Mouse (Mus musculus): ENCODE data around the gene Tas1r2. TPM values are rescaled to one million over a fixed set of nuclear protein-coding genes. Genes with fewer than 3 reads are reported as not detected.

The Tas1r2 gene
- polyA plus RNA-seq, 1 experiment from 2014 or later: not detected

- Histone ChIP-seq H3K4me3 (ENCODE audit: low read depth, low read length) (no peak overlapping the region), H3K36me3 (ENCODE audit: insufficient read depth) (peaks cover 14% of the 10 kb centered on the region; the same call in 1 of the 2 replicates), H3K4me1 (ENCODE audit: insufficient read depth) (no peaks in the 10 kb centered on the region), H3K27ac (ENCODE audit: low read depth) (no peak overlapping the region), H3K9ac (no peak overlapping the region), H3K9me3 (ENCODE audit: low read depth, low read length) (no peaks in the 10 kb centered on the region), H3K27me3 (ENCODE audit: insufficient read depth, low read length) (0 out of 2 replicates have a peak, but pooled peaks cover 4% of the 10 kb centered on the region), H3K4me2 (no peak overlapping the region)
- TF ChIP-seq CTCF (IDR thresholded peaks at IDR 0.05; ENCODE audit: low read depth): no peak
- no peak for ATAC-seq (ENCODE audit: insufficient read depth)
- WGBS: 85% methylated on average over 9 of the region's 9 CpGs
- no peak for DNase-seq
These were observed 15.5 kb upstream of the Tas1r2 start for GRCm38 (mm10) chr4:139637847-139638246.

GRCm38 (mm10) chr4:139638356-139638755, 15.0 kb upstream of the Tas1r2 start:
- H3K27me3 ChIP-seq (ENCODE audit: insufficient read depth, low read length): 0 out of 2 replicates have a peak, but pooled peaks cover 4% of the 10 kb centered on the region
- H3K9me3 ChIP-seq (ENCODE audit: low read depth, low read length): no peaks in the 10 kb centered on the region
- H3K36me3 ChIP-seq (ENCODE audit: insufficient read depth): peaks cover 14% of the 10 kb centered on the region; the same call in 1 of the 2 replicates
- no peak for DNase-seq
- no peak overlapping the region for H3K27ac ChIP-seq (ENCODE audit: low read depth)
- 90% methylated on average over 16 of the region's 16 CpGs for WGBS
- ATAC-seq (ENCODE audit: insufficient read depth): no peak
- H3K4me2 ChIP-seq: no peak overlapping the region
- TF ChIP-seq CTCF (IDR thresholded peaks at IDR 0.05; ENCODE audit: low read depth): no peak
- no peak overlapping the region for H3K4me3 ChIP-seq (ENCODE audit: low read depth, low read length)
- H3K4me1 ChIP-seq (ENCODE audit: insufficient read depth): no peaks in the 10 kb centered on the region
- no peak overlapping the region for H3K9ac ChIP-seq

- 60% methylated on average over 12 of the region's 12 CpGs for WGBS
- H3K9ac ChIP-seq: no peak overlapping the region
- H3K27ac ChIP-seq (ENCODE audit: low read depth): no peak overlapping the region
- TF ChIP-seq CTCF (IDR thresholded peaks at IDR 0.05; ENCODE audit: low read depth): no peak
- H3K4me2 ChIP-seq: no peak overlapping the region
- DNase-seq (no peak), ATAC-seq (ENCODE audit: insufficient read depth) (no peak)
- H3K36me3 ChIP-seq (ENCODE audit: insufficient read depth): peaks cover 20% of the 10 kb centered on the region; the same call in 1 of the 2 replicates
- H3K4me3 ChIP-seq (ENCODE audit: low read depth, low read length): no peak overlapping the region
- no peaks in the 10 kb centered on the region for H3K9me3 ChIP-seq (ENCODE audit: low read depth, low read length)
- 0 out of 2 replicates have a peak, but pooled peaks cover 4% of the 10 kb centered on the region for H3K27me3 ChIP-seq (ENCODE audit: insufficient read depth, low read length)
- no peaks in the 10 kb centered on the region for H3K4me1 ChIP-seq (ENCODE audit: insufficient read depth)
These were observed 13.5 kb upstream of the Tas1r2 start for GRCm38 (mm10) chr4:139639801-139640200.

- 66% methylated on average over 12 of the region's 12 CpGs for WGBS
- H3K9ac ChIP-seq: no peak overlapping the region
These were observed 13.0 kb upstream of the Tas1r2 start for GRCm38 (mm10) chr4:139640333-139640732.

GRCm38 (mm10) chr4:139640775-139641174, 12.6 kb upstream of the Tas1r2 start:
- no peak for ATAC-seq (ENCODE audit: insufficient read depth)
- no peak for TF ChIP-seq CTCF (IDR thresholded peaks at IDR 0.05; ENCODE audit: low read depth)
- no peak for DNase-seq
- no peaks in the 10 kb centered on the region for H3K4me1 ChIP-seq (ENCODE audit: insufficient read depth)
- 49% methylated on average over 6 of the region's 6 CpGs for WGBS
- H3K4me3 ChIP-seq (ENCODE audit: low read depth, low read length): no peak overlapping the region
- H3K4me2 ChIP-seq: no peak overlapping the region
- H3K36me3 ChIP-seq (ENCODE audit: insufficient read depth): peaks cover 19% of the 10 kb centered on the region; the same call in 1 of the 2 replicates
- H3K27ac ChIP-seq (ENCODE audit: low read depth): no peak overlapping the region
- no peaks in the 10 kb centered on the region for H3K9me3 ChIP-seq (ENCODE audit: low read depth, low read length)
- no peak overlapping the region for H3K9ac ChIP-seq
- H3K27me3 ChIP-seq (ENCODE audit: insufficient read depth, low read length): 0 out of 2 replicates have a peak, but pooled peaks cover 4% of the 10 kb centered on the region

More at GRCm38 (mm10) chr4:139640333-139640732, 13.0 kb upstream of the Tas1r2 start:
- Histone ChIP-seq H3K4me1 (ENCODE audit: insufficient read depth) (no peaks in the 10 kb centered on the region), H3K36me3 (ENCODE audit: insufficient read depth) (peaks cover 23% of the 10 kb centered on the region; the same call in 1 of the 2 replicates), H3K9me3 (ENCODE audit: low read depth, low read length) (no peaks in the 10 kb centered on the region), H3K4me3 (ENCODE audit: low read depth, low read length) (no peak overlapping the region), H3K27ac (ENCODE audit: low read depth) (no peak overlapping the region), H3K27me3 (ENCODE audit: insufficient read depth, low read length) (0 out of 2 replicates have a peak, but pooled peaks cover 4% of the 10 kb centered on the region), H3K4me2 (no peak overlapping the region)
- no peak for TF ChIP-seq CTCF (IDR thresholded peaks at IDR 0.05; ENCODE audit: low read depth)
- no peak for ATAC-seq (ENCODE audit: insufficient read depth)
- DNase-seq: no peak

GRCm38 (mm10) chr4:139641829-139642425, 11.4 kb upstream of the Tas1r2 start:
- Histone ChIP-seq H3K27ac (ENCODE audit: low read depth) (no peak overlapping the region), H3K9me3 (ENCODE audit: low read depth, low read length) (no peaks in the 10 kb centered on the region), H3K9ac (peak overlapping the region; percentile 21; the same call in 1 of the 2 replicates), H3K4me2 (peak overlapping the region; percentile 60), H3K4me3 (ENCODE audit: low read depth, low read length) (peak overlapping the region; percentile 23), H3K4me1 (ENCODE audit: insufficient read depth) (no peaks in the 10 kb centered on the region), H3K36me3 (ENCODE audit: insufficient read depth) (peaks cover 15% of the 10 kb centered on the region; the same call in 1 of the 2 replicates), H3K27me3 (ENCODE audit: insufficient read depth, low read length) (0 out of 2 replicates have a peak, but pooled peaks cover 4% of the 10 kb centered on the region)
- DNase-seq (peak; percentile 66), ATAC-seq (ENCODE audit: insufficient read depth) (peak; percentile 60; the same call in 1 of the 2 replicates)
- WGBS: 2% methylated on average over 30 of the region's 30 CpGs
- no peak for TF ChIP-seq CTCF (IDR thresholded peaks at IDR 0.05; ENCODE audit: low read depth)

GRCm38 (mm10) chr4:139643972-139644371, 9.4 kb upstream of the Tas1r2 start:
- ATAC-seq (ENCODE audit: insufficient read depth) (peak; percentile 9; the same call in 1 of the 2 replicates), DNase-seq (peak; percentile 90)
- Histone ChIP-seq H3K9ac (no peak overlapping the region), H3K36me3 (ENCODE audit: insufficient read depth) (peaks cover 16% of the 10 kb centered on the region; the same call in 1 of the 2 replicates), H3K4me2 (no peak overlapping the region), H3K27me3 (ENCODE audit: insufficient read depth, low read length) (0 out of 2 replicates have a peak, but pooled peaks cover 4% of the 10 kb centered on the region), H3K4me3 (ENCODE audit: low read depth, low read length) (no peak overlapping the region), H3K4me1 (ENCODE audit: insufficient read depth) (no peaks in the 10 kb centered on the region), H3K9me3 (ENCODE audit: low read depth, low read length) (no peaks in the 10 kb centered on the region), H3K27ac (ENCODE audit: low read depth) (no peak overlapping the region)
- 16% methylated on average over 9 of the region's 9 CpGs for WGBS
- peak; percentile 95 for TF ChIP-seq CTCF (IDR thresholded peaks at IDR 0.05; ENCODE audit: low read depth)
